Mouse (Mus musculus) liver, adult 2 months (tissue): ENCODE measurements around the gene Cd53. TPM values are rescaled to one million over a fixed set of nuclear protein-coding genes. Genes with fewer than 3 reads are reported as not detected.

Experiments
- DNase-seq: peaks from one replicate; pipeline ENCODE4 v3.0.0-alpha.2; 2011; ENCODE audit warnings: low read depth, low spot score; ENCODE audit errors: extremely low read depth
- H3K27ac ChIP-seq: fragments of 200-500 bp; replicated peaks from 2 replicates; pipeline ENCODE4 v1.5.1; 2012; ENCODE audit warnings: low read depth, mild to moderate bottlenecking, control low read depth, inconsistent platforms, low read length; ENCODE audit not compliant: insufficient read depth
- H3K27me3 ChIP-seq: fragments of 200-500 bp; 2 replicates; pipeline ENCODE4 v1.6.1; 2012; ENCODE audit warnings: mild to moderate bottlenecking, moderate library complexity, low read length, inconsistent platforms; ENCODE audit not compliant: control insufficient read depth, insufficient read depth
- H3K36me3 ChIP-seq: fragments of 200-500 bp; 2 replicates; pipeline ENCODE4 v1.6.1; 2012; ENCODE audit warnings: low read length, inconsistent platforms; ENCODE audit not compliant: control insufficient read depth, insufficient read depth
- H3K4me1 ChIP-seq: fragments of 200-500 bp; 2 replicates; pipeline ENCODE4 v1.6.1; 2011; ENCODE audit warnings: low read length; ENCODE audit not compliant: control insufficient read depth, insufficient read depth
- H3K4me3 ChIP-seq: fragments of 200-500 bp; 2 replicates; pipeline ENCODE4 v1.5.1; 2011; ENCODE audit warnings: low read depth, mild to moderate bottlenecking, control low read depth, low read length, moderate library complexity; ENCODE audit not compliant: insufficient read depth
- H3K79me2 ChIP-seq: fragments of 200-500 bp; 2 replicates; pipeline ENCODE4 v1.6.1; 2012; ENCODE audit warnings: inconsistent platforms, mild to moderate bottlenecking, low read length, moderate library complexity; ENCODE audit not compliant: control insufficient read depth, insufficient read depth
- H3K9ac ChIP-seq: fragments of 200-500 bp; 2 replicates; pipeline ENCODE4 v1.6.1; 2012; ENCODE audit warnings: low read depth, mild to moderate bottlenecking, control low read depth, inconsistent platforms, low read length
- CTCF ChIP-seq: fragments of 200-500 bp; IDR thresholded peaks from 2 replicates; pipeline ENCODE4 v1.5.1; 2011; ENCODE audit warnings: low read depth, low read length, control low read depth
- POLR2A ChIP-seq: fragments of 200-500 bp; IDR thresholded peaks from 2 replicates; pipeline ENCODE4 v1.6.1; 2011; ENCODE audit warnings: low read length, control low read depth; ENCODE audit not compliant: insufficient read depth; ENCODE audit errors: extremely low read depth
- WGBS: fragments of 180-500 bp; shearing (Covaris S2); methylation state at CpG from one replicate; pipeline ENCODE4 v1.1.7; 2018; 5-methylcytosine and 5-hydroxymethylcytosine counted together
- polyA plus RNA-seq: library from polyadenylated mRNA; depleted of rRNA; stranded (reverse); fragments of >200 nt; gene quantifications from 2 replicates; pipeline ENCODE4 v1.2.3, GENCODE M21; 2012; rRNA removed
- total RNA-seq: library from RNA; depleted of rRNA; stranded (reverse); fragments of >200 nt; gene quantifications from 2 replicates; pipeline ENCODE4 v1.2.3, GENCODE M21; 2014; rRNA removed

The Cd53 gene
- total and polyA plus RNA-seq, 2 experiments: 3.0 to 14.2 TPM

GRCm38 (mm10) chr3:106721397-106722027 lies 68.4 kb downstream of the Cd53 start:
- Histone ChIP-seq H3K9ac (peak overlapping the region; percentile 60), H3K79me2 (no peaks in the 10 kb centered on the region), H3K27ac (peak overlapping the region; percentile 74), H3K36me3 (no peaks in the 10 kb centered on the region), H3K27me3 (no peaks in the 10 kb centered on the region), H3K4me1 (no peaks in the 10 kb centered on the region), H3K4me3 (peak overlapping the region; percentile 69)
- peak; percentile 98 for DNase-seq
- WGBS: under 1% methylated on average over 31 of the region's 31 CpGs
- TF ChIP-seq POLR2A (no peak), CTCF (no peak)

Other genes with a start within 250 kb of the Cd53 start
- 116 and 144 TPM in 2 replicates for gene Dram2, start 242.4 kb downstream of the Cd53 start, total RNA-seq
- 47.0 and 48.6 TPM in 2 replicates for gene Dram2, start 242.4 kb downstream of the Cd53 start, polyA plus RNA-seq
- 105 and 108 TPM in 2 replicates for gene Cept1, start 242.3 kb downstream of the Cd53 start, total RNA-seq
- gene Cept1, start 242.3 kb downstream of the Cd53 start, polyA plus RNA-seq: 32.9 and 33.2 TPM in 2 replicates
- 5.8 and 6.4 TPM in 2 replicates for gene Lrif1, start 105.2 kb downstream of the Cd53 start, total RNA-seq
- 0.85 and 1.1 TPM in 2 replicates for gene Lrif1, start 105.2 kb downstream of the Cd53 start, polyA plus RNA-seq
- not detected in 2 replicates for gene Olfr266, start 36.1 kb upstream of the Cd53 start, total RNA-seq
- not detected in 2 replicates for gene Olfr266, start 36.1 kb upstream of the Cd53 start, polyA plus RNA-seq
- gene Kcna3, start 246.0 kb upstream of the Cd53 start, total RNA-seq: 0.09 and 0.13 TPM in 2 replicates
- 0.21 and 0.33 TPM in 2 replicates for gene Kcna3, start 246.0 kb upstream of the Cd53 start, polyA plus RNA-seq